21 mouse cellular contexts compared by ENCODE assay signal in the genomic region with DNA sequence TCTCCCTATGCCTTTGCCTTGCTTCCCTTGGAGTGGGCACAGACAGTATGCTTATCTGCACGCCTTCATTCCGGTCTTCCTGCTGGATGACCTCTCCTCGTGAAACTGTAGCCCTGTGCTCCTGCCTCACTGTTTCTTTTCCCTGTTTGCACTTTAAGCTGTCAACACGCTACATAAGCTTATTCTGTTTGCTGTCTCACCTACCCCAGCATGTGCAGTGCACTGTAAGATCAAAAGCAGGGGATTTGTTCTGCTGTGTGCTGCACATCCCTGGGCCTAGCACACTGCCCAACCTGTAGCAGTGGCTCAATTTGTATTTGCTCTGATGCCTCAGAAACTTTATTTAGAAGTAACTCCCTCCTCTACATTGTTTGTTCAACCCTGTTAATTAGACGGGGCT.
A peak's percentile ranks its signal among the peaks of the same experiment; 100 is the strongest.
DNase-seq lines count a peak whose midpoint lies in the region; ATAC-seq lines count a peak whose summit lies in the region.
"Had no signal": no experiment of that assay in that cellular context is flagged by ENCODE, and none has a peak within 500 bp of the region (broad histone marks: within the 10 kb centered on the region; RNA-seq: fewer than 3 reads in every experiment).

No protein-coding gene starts in this region.

- peaks cover 62% of the 10 kb centered on the region for H3K27me3 ChIP-seq in heart, embryonic 12.5 days (replicated peaks)
- H3K27me3 ChIP-seq in heart, embryonic 14.5 days (ENCODE audit: control insufficient read depth, insufficient read depth, low read length) = peaks cover 52% of the 10 kb centered on the region
- peaks cover 10% of the 10 kb centered on the region for H3K27me3 ChIP-seq in heart, embryonic 16.5 days (ENCODE audit: control insufficient read depth, insufficient read depth, low read length)
- H3K27me3 ChIP-seq: forebrain, embryonic 12.5 days had no signal

- no peak for DNase-seq in heart, postnatal 10 days
- no peak for DNase-seq in heart, postnatal 36 days
- DNase-seq in heart, adult 8-10 months (ENCODE audit: low spot score) = no peak
- DNase-seq: adrenal gland, adult 2 months; adrenal gland, postnatal 10 days; adrenal gland, postnatal 25 days; cerebellum, adult 11 months; cerebellum, adult 18-20 months; cerebellum, adult 8-10 months; cerebellum, adult 9-11 months; cerebellum, postnatal 14 days; cerebellum, postnatal 36 days; embryo, embryonic 11 days had no signal

- no peak overlapping the region for H3K27ac ChIP-seq in heart, embryonic 12.5 days (ENCODE audit: poor library complexity, severe bottlenecking)
- peak overlapping the region in 1 of 2 experiments; percentile 58; a peak in 2 of 4 replicates for H3K27ac ChIP-seq in heart, embryonic 14.5 days (replicated peaks in 1 of 2; ENCODE audit: control insufficient read depth in 1 of 2, insufficient read depth in 1 of 2, low read depth in 2 of 2, low read length in 2 of 2)
- H3K27ac ChIP-seq in heart, embryonic 16.5 days (ENCODE audit: low read length) = peak overlapping the region; percentile 79
- H3K27ac ChIP-seq: embryonic facial prominence, embryonic 13.5 days; embryonic facial prominence, embryonic 15.5 days; forebrain, embryonic 10.5 days; forebrain, embryonic 12.5 days had no signal

- no peaks in the 10 kb centered on the region for H3K36me3 ChIP-seq in heart, embryonic 12.5 days
- no peaks in the 10 kb centered on the region for H3K36me3 ChIP-seq in heart, embryonic 14.5 days (ENCODE audit: control insufficient read depth, insufficient read depth, low read length)
- H3K36me3 ChIP-seq in heart, embryonic 16.5 days (ENCODE audit: control insufficient read depth, insufficient read depth) = no peaks in the 10 kb centered on the region
- H3K36me3 ChIP-seq: embryonic facial prominence, embryonic 13.5 days; embryonic facial prominence, embryonic 15.5 days; forebrain, embryonic 10.5 days; forebrain, embryonic 12.5 days had no signal

- H3K9ac ChIP-seq in heart, embryonic 12.5 days = no peak overlapping the region
- no peak overlapping the region for H3K9ac ChIP-seq in heart, embryonic 14.5 days (ENCODE audit: low read length)
- no peak overlapping the region for H3K9ac ChIP-seq in heart, embryonic 16.5 days (ENCODE audit: low read length)
- H3K9ac ChIP-seq: embryonic facial prominence, embryonic 13.5 days; embryonic facial prominence, embryonic 15.5 days; forebrain, embryonic 12.5 days had no signal

- intact Hi-C loops in heart, postnatal 10 days (cut with DNase I) = no loop called here
- intact Hi-C loops in heart, postnatal 36 days (cut with DNase I) = no loop called here

- ATAC-seq in heart, embryonic 12.5 days (ENCODE audit: insufficient number of reproducible peaks, low FRiP score) = peak; percentile 73; the same call in 1 of the 2 replicates
- peak; percentile 82 for ATAC-seq in heart, embryonic 14.5 days (ENCODE audit: insufficient number of reproducible peaks, insufficient read depth, low FRiP score, low read depth)
- ATAC-seq in heart, embryonic 16.5 days (replicated peaks; ENCODE audit: extremely low read depth, insufficient read depth, low FRiP score) = peak; percentile 87

- no peak overlapping the region for H3K4me3 ChIP-seq in heart, embryonic 12.5 days
- H3K4me3 ChIP-seq in heart, embryonic 14.5 days (ENCODE audit: control insufficient read depth in 1 of 2, insufficient read depth in 1 of 2, low read depth in 1 of 2, low read length in 2 of 2) = no peak overlapping the region
- H3K4me3 ChIP-seq in heart, embryonic 16.5 days (ENCODE audit: low read length) = no peak overlapping the region
- H3K4me3 ChIP-seq: embryonic facial prominence, embryonic 13.5 days; embryonic facial prominence, embryonic 15.5 days; erythroblast, embryonic 14.5 days; forebrain, embryonic 10.5 days; forebrain, embryonic 12.5 days had no signal

- peaks cover 24% of the 10 kb centered on the region for H3K4me1 ChIP-seq in heart, embryonic 12.5 days (replicated peaks)
- peaks cover 16 to 21% of the 10 kb centered on the region in 2 experiments for H3K4me1 ChIP-seq in heart, embryonic 14.5 days (ENCODE audit: control insufficient read depth in 2 of 2, insufficient read depth in 2 of 2, low read length in 2 of 2)
- H3K4me1 ChIP-seq in heart, embryonic 16.5 days (ENCODE audit: control insufficient read depth, insufficient read depth, low read length) = peaks cover 27% of the 10 kb centered on the region
- H3K4me1 ChIP-seq: embryonic facial prominence, embryonic 15.5 days had no signal

- H3K4me2 ChIP-seq in heart, embryonic 12.5 days = no peak overlapping the region
- no peak overlapping the region for H3K4me2 ChIP-seq in heart, embryonic 14.5 days (ENCODE audit: low read length)
- no peak overlapping the region for H3K4me2 ChIP-seq in heart, embryonic 16.5 days (ENCODE audit: low read depth, low read length)
- H3K4me2 ChIP-seq: embryonic facial prominence, embryonic 13.5 days; embryonic facial prominence, embryonic 15.5 days; forebrain, embryonic 12.5 days had no signal

- peaks cover 9% of the 10 kb centered on the region for H3K9me3 ChIP-seq in heart, embryonic 12.5 days (replicated peaks)
- peaks cover 4% of the 10 kb centered on the region; the same call in 1 of the 2 replicates for H3K9me3 ChIP-seq in heart, embryonic 14.5 days (ENCODE audit: control insufficient read depth, low read length)
- H3K9me3 ChIP-seq in heart, embryonic 16.5 days (replicated peaks; ENCODE audit: control insufficient read depth, low read length) = no peaks in the 10 kb centered on the region
- H3K9me3 ChIP-seq: embryonic facial prominence, embryonic 13.5 days; embryonic facial prominence, embryonic 15.5 days; forebrain, embryonic 10.5 days; forebrain, embryonic 12.5 days had no signal

- 12% methylated on average over 5 of the region's 5 CpGs for WGBS in heart, embryonic 12.5 days
- 6% methylated on average over 5 of the region's 5 CpGs for WGBS in heart, embryonic 14.5 days
- whole genome bisulfite sequencing in heart, embryonic 16.5 days = 22% methylated on average over 5 of the region's 5 CpGs
